Mouse (Mus musculus): Measurements from ENCODE around the gene Nup214. TPM values are rescaled to one million over a fixed set of nuclear protein-coding genes. Genes with fewer than 3 reads are reported as not detected.

Gene Nup214
- total and polyA plus RNA-seq, 3 experiments: 18.5 to 28.6 (median 27.5) TPM

- intact Hi-C loops (cut with DNase I): no loop called here
- TF ChIP-seq POLR2A (IDR thresholded peaks at IDR 0.05; ENCODE audit: insufficient read depth, low read depth, low read length) (no peak), CTCF (IDR thresholded peaks at IDR 0.05) (no peak), EP300 (IDR thresholded peaks at IDR 0.05; ENCODE audit: insufficient read depth, low read depth, low read length) (no peak)
- no peak overlapping the region for H3K9ac ChIP-seq (ENCODE audit: low read depth, low read length)
- H3K4me1 ChIP-seq (ENCODE audit: control insufficient read depth, insufficient read depth, low read length): no peaks in the 10 kb centered on the region
- no peak overlapping the region for H3K4me3 ChIP-seq
- no peaks in the 10 kb centered on the region for H3K27me3 ChIP-seq (ENCODE audit: control insufficient read depth, insufficient read depth, low read length)
- no peak overlapping the region for H3K27ac ChIP-seq
- DNase-seq: no peak
- no peaks in the 10 kb centered on the region for H3K79me2 ChIP-seq (replicated peaks; ENCODE audit: control insufficient read depth, insufficient read depth, low read length)
- WGBS: 59% methylated on average over 9 of the region's 9 CpGs
- H3K36me3 ChIP-seq (ENCODE audit: control insufficient read depth, insufficient read depth, low read length): no peaks in the 10 kb centered on the region
These were observed 23.3 kb upstream of the Nup214 start for GRCm38 (mm10) chr2:31950966-31951365.

GRCm38 (mm10) chr2:31952236-31952635 lies 22.0 kb upstream of the Nup214 start:
- Histone ChIP-seq H3K9ac (ENCODE audit: low read depth, low read length) (no peak overlapping the region), H3K27me3 (ENCODE audit: control insufficient read depth, insufficient read depth, low read length) (no peaks in the 10 kb centered on the region), H3K4me1 (ENCODE audit: control insufficient read depth, insufficient read depth, low read length) (no peaks in the 10 kb centered on the region), H3K36me3 (ENCODE audit: control insufficient read depth, insufficient read depth, low read length) (no peaks in the 10 kb centered on the region), H3K79me2 (replicated peaks; ENCODE audit: control insufficient read depth, insufficient read depth, low read length) (no peaks in the 10 kb centered on the region), H3K4me3 (no peak overlapping the region), H3K27ac (no peak overlapping the region)
- TF ChIP-seq POLR2A (IDR thresholded peaks at IDR 0.05; ENCODE audit: insufficient read depth, low read depth, low read length) (no peak), EP300 (IDR thresholded peaks at IDR 0.05; ENCODE audit: insufficient read depth, low read depth, low read length) (no peak), CTCF (IDR thresholded peaks at IDR 0.05) (no peak)
- 55% methylated on average over 10 of the region's 10 CpGs for WGBS
- DNase-seq: no peak
- intact Hi-C loops (cut with DNase I): no loop called here

GRCm38 (mm10) chr2:31952725-31953124 lies 21.5 kb upstream of the Nup214 start:
- no peak overlapping the region for H3K9ac ChIP-seq (ENCODE audit: low read depth, low read length)
- 69% methylated on average over 3 of the region's 3 CpGs for WGBS
- no peaks in the 10 kb centered on the region for H3K27me3 ChIP-seq (ENCODE audit: control insufficient read depth, insufficient read depth, low read length)
- intact Hi-C loops (cut with DNase I): no loop called here
- H3K79me2 ChIP-seq (replicated peaks; ENCODE audit: control insufficient read depth, insufficient read depth, low read length): no peaks in the 10 kb centered on the region
- no peak overlapping the region for H3K4me3 ChIP-seq
- no peak overlapping the region for H3K27ac ChIP-seq
- H3K4me1 ChIP-seq (ENCODE audit: control insufficient read depth, insufficient read depth, low read length): no peaks in the 10 kb centered on the region
- DNase-seq: no peak
- TF ChIP-seq POLR2A (IDR thresholded peaks at IDR 0.05; ENCODE audit: insufficient read depth, low read depth, low read length): no peak
- TF ChIP-seq EP300 (IDR thresholded peaks at IDR 0.05; ENCODE audit: insufficient read depth, low read depth, low read length): no peak
- no peak for TF ChIP-seq CTCF (IDR thresholded peaks at IDR 0.05)
- no peaks in the 10 kb centered on the region for H3K36me3 ChIP-seq (ENCODE audit: control insufficient read depth, insufficient read depth, low read length)

- Histone ChIP-seq H3K4me3 (no peak overlapping the region), H3K36me3 (ENCODE audit: control insufficient read depth, insufficient read depth, low read length) (no peaks in the 10 kb centered on the region), H3K79me2 (replicated peaks; ENCODE audit: control insufficient read depth, insufficient read depth, low read length) (no peaks in the 10 kb centered on the region), H3K4me1 (ENCODE audit: control insufficient read depth, insufficient read depth, low read length) (no peaks in the 10 kb centered on the region), H3K27ac (no peak overlapping the region), H3K9ac (ENCODE audit: low read depth, low read length) (no peak overlapping the region), H3K27me3 (ENCODE audit: control insufficient read depth, insufficient read depth, low read length) (no peaks in the 10 kb centered on the region)
- no peak for DNase-seq
- intact Hi-C loops (cut with DNase I): no loop called here
- TF ChIP-seq CTCF (IDR thresholded peaks at IDR 0.05): no peak
- no peak for TF ChIP-seq EP300 (IDR thresholded peaks at IDR 0.05; ENCODE audit: insufficient read depth, low read depth, low read length)
- TF ChIP-seq POLR2A (IDR thresholded peaks at IDR 0.05; ENCODE audit: insufficient read depth, low read depth, low read length): no peak
- 80% methylated on average over 8 of the region's 8 CpGs for WGBS
These were observed 20.5 kb upstream of the Nup214 start for GRCm38 (mm10) chr2:31953687-31954086.

GRCm38 (mm10) chr2:31954779-31955181 lies 19.5 kb upstream of the Nup214 start:
- no peaks in the 10 kb centered on the region for H3K4me1 ChIP-seq (ENCODE audit: control insufficient read depth, insufficient read depth, low read length)
- DNase-seq: no peak
- H3K36me3 ChIP-seq (ENCODE audit: control insufficient read depth, insufficient read depth, low read length): no peaks in the 10 kb centered on the region
- no peak overlapping the region for H3K4me3 ChIP-seq
- no peak overlapping the region for H3K27ac ChIP-seq
- H3K79me2 ChIP-seq (replicated peaks; ENCODE audit: control insufficient read depth, insufficient read depth, low read length): no peaks in the 10 kb centered on the region
- 69% methylated on average over 9 of the region's 9 CpGs for WGBS
- no peaks in the 10 kb centered on the region for H3K27me3 ChIP-seq (ENCODE audit: control insufficient read depth, insufficient read depth, low read length)
- no peak overlapping the region for H3K9ac ChIP-seq (ENCODE audit: low read depth, low read length)
- no peak for TF ChIP-seq CTCF (IDR thresholded peaks at IDR 0.05)
- no peak for TF ChIP-seq POLR2A (IDR thresholded peaks at IDR 0.05; ENCODE audit: insufficient read depth, low read depth, low read length)
- TF ChIP-seq EP300 (IDR thresholded peaks at IDR 0.05; ENCODE audit: insufficient read depth, low read depth, low read length): no peak
- intact Hi-C loops (cut with DNase I): no loop called here

- Histone ChIP-seq H3K79me2 (replicated peaks; ENCODE audit: control insufficient read depth, insufficient read depth, low read length) (no peaks in the 10 kb centered on the region), H3K4me3 (no peak overlapping the region), H3K9ac (ENCODE audit: low read depth, low read length) (no peak overlapping the region), H3K36me3 (ENCODE audit: control insufficient read depth, insufficient read depth, low read length) (no peaks in the 10 kb centered on the region), H3K27me3 (ENCODE audit: control insufficient read depth, insufficient read depth, low read length) (no peaks in the 10 kb centered on the region), H3K4me1 (ENCODE audit: control insufficient read depth, insufficient read depth, low read length) (no peaks in the 10 kb centered on the region), H3K27ac (no peak overlapping the region)
- intact Hi-C loops (cut with DNase I): no loop called here
- 86% methylated on average over 5 of the region's 5 CpGs for WGBS
- TF ChIP-seq EP300 (IDR thresholded peaks at IDR 0.05; ENCODE audit: insufficient read depth, low read depth, low read length) (no peak), POLR2A (IDR thresholded peaks at IDR 0.05; ENCODE audit: insufficient read depth, low read depth, low read length) (no peak), CTCF (IDR thresholded peaks at IDR 0.05) (no peak)
- DNase-seq: no peak
These were observed 18.6 kb upstream of the Nup214 start for GRCm38 (mm10) chr2:31955686-31956085.

Data from heart, adult 2 months (tissue).